Mouse (Mus musculus): ENCODE measurements around the gene Whrn. TPM values are rescaled to one million over a fixed set of nuclear protein-coding genes. Genes with fewer than 3 reads are reported as not detected.

The Whrn gene
- polyA plus RNA-seq, 2 experiments: 6.6 to 34.3 TPM

DNA sequence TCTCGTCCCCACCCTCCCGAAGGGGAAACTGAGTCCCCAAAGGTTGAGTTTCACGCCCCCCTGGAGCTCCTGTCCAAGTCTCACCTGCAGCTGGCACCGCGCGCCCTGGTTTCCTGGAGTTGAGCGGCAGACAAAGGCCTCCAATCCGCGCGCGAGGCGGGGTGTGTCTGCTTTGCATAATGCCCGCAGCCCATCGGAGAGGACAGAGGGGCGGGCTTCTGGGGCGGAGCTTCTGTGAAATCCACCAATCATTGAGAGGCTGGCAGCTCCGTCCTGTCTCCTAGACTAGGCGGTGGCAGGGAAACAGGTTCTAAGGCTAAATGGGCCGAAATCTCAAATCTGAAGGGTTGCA is 85.2 kb downstream of the Whrn start:
- Histone ChIP-seq H3K27ac (replicated peaks; ENCODE audit: low read depth, low read length) (no peak overlapping the region), H3K9me3 (ENCODE audit: control insufficient read depth, low read length) (no peaks in the 10 kb centered on the region), H3K27me3 (ENCODE audit: control insufficient read depth, insufficient read depth, low read length) (no peaks in the 10 kb centered on the region), H3K36me3 (ENCODE audit: control insufficient read depth, insufficient read depth, low read length) (0 out of 2 replicates have a peak, but pooled peaks cover 1% of the 10 kb centered on the region), H3K4me1 (ENCODE audit: control insufficient read depth, insufficient read depth, low read length) (peaks cover 20% of the 10 kb centered on the region), H3K9ac (ENCODE audit: low read depth, low read length, severe bottlenecking) (peak overlapping the region; percentile 50), H3K4me2 (replicated peaks; ENCODE audit: low read depth, low read length, severe bottlenecking) (peak overlapping the region; percentile 96), H3K4me3 (replicated peaks; ENCODE audit: low read length) (peak overlapping the region; percentile 55)
- peak; percentile 92 for ATAC-seq (ENCODE audit: low FRiP score, low read depth)
- peak; percentile 97 for DNase-seq (ENCODE audit: low spot score)
- TF ChIP-seq POLR2A (IDR thresholded peaks at IDR 0.05; ENCODE audit: borderline replicate concordance, extremely low read depth, insufficient read depth, insufficient read length): no peak
- 0% methylated on average over 19 of the region's 19 CpGs for WGBS

DNA sequence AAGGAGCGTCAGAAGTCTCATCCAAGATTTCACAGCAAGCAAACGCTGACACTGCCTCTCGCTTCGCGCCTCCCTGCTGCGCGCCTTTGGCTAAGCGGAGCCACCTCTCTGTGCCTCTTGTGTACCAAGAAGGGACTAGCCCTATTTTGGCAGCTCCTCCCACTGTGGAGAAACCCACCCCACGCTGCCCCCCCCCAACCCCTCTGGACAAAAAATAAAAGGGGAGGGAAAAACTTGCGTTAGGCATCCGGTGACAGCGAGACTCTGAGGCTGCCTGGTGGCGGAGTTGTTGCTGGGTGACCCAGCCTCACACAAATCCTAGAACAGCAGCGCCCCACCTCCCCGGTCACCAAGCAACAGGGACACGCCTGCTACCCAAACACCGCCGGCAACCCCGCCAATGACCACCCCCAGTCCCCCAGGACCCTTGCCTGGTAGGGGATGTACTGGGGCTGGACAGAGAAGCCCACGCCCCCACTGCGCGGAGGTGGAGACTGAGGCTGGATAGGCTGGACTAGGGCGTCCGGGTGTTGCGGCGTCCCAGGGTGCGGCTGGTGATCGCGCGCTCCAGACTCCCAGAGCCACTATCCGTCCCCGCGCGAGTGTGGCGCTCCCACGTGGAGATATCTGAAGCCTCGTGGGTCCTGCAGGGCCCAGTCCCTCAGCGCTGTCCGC is 85.7 kb downstream of the Whrn start:
- no peak for TF ChIP-seq POLR2A (IDR thresholded peaks at IDR 0.05; ENCODE audit: borderline replicate concordance, extremely low read depth, insufficient read depth, insufficient read length)
- WGBS: under 1% methylated on average over 37 of the region's 39 CpGs
- no peaks in the 10 kb centered on the region for H3K9me3 ChIP-seq (ENCODE audit: control insufficient read depth, low read length)
- DNase-seq (ENCODE audit: low spot score) (peak; percentile 65), ATAC-seq (ENCODE audit: low FRiP score, low read depth) (peak; percentile 78)
- peak overlapping the region; percentile 55 for H3K4me3 ChIP-seq (replicated peaks; ENCODE audit: low read length)
- no peaks in the 10 kb centered on the region for H3K36me3 ChIP-seq (ENCODE audit: control insufficient read depth, insufficient read depth, low read length)
- peak overlapping the region; percentile 96 for H3K4me2 ChIP-seq (replicated peaks; ENCODE audit: low read depth, low read length, severe bottlenecking)
- H3K27ac ChIP-seq (replicated peaks; ENCODE audit: low read depth, low read length): 0 out of 2 replicates have a peak overlapping the region, but pooled peaks have one; percentile 34
- no peaks in the 10 kb centered on the region for H3K27me3 ChIP-seq (ENCODE audit: control insufficient read depth, insufficient read depth, low read length)
- H3K4me1 ChIP-seq (ENCODE audit: control insufficient read depth, insufficient read depth, low read length): peaks cover 22% of the 10 kb centered on the region
- H3K9ac ChIP-seq (ENCODE audit: low read depth, low read length, severe bottlenecking): peak overlapping the region; percentile 50

DNA sequence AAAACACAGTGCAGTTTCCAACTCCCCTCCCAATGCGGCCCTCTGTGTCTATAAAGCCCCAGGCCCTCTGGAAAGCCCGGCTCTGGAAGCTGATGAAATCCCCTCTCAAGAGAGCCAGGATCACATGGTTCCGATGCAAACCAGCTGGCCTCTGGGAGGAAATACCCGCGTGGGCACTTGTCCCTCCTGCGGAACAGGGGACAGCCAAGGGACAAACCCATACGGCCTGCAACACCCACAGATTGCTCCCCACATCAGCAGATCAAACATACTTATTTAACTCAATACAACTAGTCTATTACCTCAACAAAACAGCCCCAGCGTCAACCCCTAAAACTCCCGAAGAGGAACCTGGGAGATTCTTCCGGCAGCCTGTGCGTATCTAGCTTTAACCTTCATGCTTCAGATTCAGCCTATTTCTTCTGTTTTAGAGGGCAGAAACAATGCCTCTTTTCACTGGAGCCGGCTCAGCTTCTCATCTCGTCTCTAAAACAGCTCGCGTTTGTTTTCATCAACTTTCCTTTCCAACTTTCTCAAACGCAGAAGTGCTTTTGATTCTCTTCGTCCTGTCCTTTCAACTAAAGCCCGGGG is 86.4 kb downstream of the Whrn start:
- H3K4me1 ChIP-seq (ENCODE audit: control insufficient read depth, insufficient read depth, low read length): peaks cover 29% of the 10 kb centered on the region
- peak overlapping the region; percentile 96 for H3K4me2 ChIP-seq (replicated peaks; ENCODE audit: low read depth, low read length, severe bottlenecking)
- DNase-seq (ENCODE audit: low spot score) (no peak), ATAC-seq (ENCODE audit: low FRiP score, low read depth) (no peak)
- WGBS: 2% methylated on average over 18 of the region's 18 CpGs
- H3K27ac ChIP-seq (replicated peaks; ENCODE audit: low read depth, low read length): no peak overlapping the region
- peak overlapping the region; percentile 40; the same call in 1 of the 2 replicates for H3K9ac ChIP-seq (ENCODE audit: low read depth, low read length, severe bottlenecking)
- no peak for TF ChIP-seq POLR2A (IDR thresholded peaks at IDR 0.05; ENCODE audit: borderline replicate concordance, extremely low read depth, insufficient read depth, insufficient read length)
- H3K4me3 ChIP-seq (replicated peaks; ENCODE audit: low read length): peak overlapping the region; percentile 55
- no peaks in the 10 kb centered on the region for H3K9me3 ChIP-seq (ENCODE audit: control insufficient read depth, low read length)
- no peaks in the 10 kb centered on the region for H3K27me3 ChIP-seq (ENCODE audit: control insufficient read depth, insufficient read depth, low read length)
- no peaks in the 10 kb centered on the region for H3K36me3 ChIP-seq (ENCODE audit: control insufficient read depth, insufficient read depth, low read length)

DNA sequence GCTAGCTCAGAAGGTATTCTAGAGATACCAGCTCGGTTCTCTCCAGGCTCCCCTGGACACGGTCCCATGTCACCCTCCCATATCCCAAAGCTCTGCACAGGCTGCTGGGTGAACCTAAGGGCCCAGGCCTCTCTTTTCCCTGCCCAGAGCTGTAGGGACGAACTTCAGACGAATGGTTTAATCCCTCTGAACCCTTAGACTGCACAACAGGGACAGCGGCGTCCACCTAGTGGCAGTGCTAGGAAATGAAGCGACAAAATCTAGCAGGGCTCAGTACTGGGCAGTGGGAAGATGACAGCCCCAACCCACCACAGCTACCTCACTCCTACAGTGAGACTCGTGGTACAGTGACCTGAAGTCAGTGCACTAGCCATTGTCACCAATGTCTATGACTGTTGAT is 87.1 kb downstream of the Whrn start:
- DNase-seq (ENCODE audit: low spot score) (peak; percentile 60), ATAC-seq (ENCODE audit: low FRiP score, low read depth) (peak; percentile 34; the same call in 1 of the 2 replicates)
- Histone ChIP-seq H3K9me3 (ENCODE audit: control insufficient read depth, low read length) (no peaks in the 10 kb centered on the region), H3K36me3 (ENCODE audit: control insufficient read depth, insufficient read depth, low read length) (no peaks in the 10 kb centered on the region), H3K27ac (replicated peaks; ENCODE audit: low read depth, low read length) (no peak overlapping the region), H3K27me3 (ENCODE audit: control insufficient read depth, insufficient read depth, low read length) (no peaks in the 10 kb centered on the region), H3K4me1 (ENCODE audit: control insufficient read depth, insufficient read depth, low read length) (peaks cover 36% of the 10 kb centered on the region), H3K4me2 (replicated peaks; ENCODE audit: low read depth, low read length, severe bottlenecking) (peak overlapping the region; percentile 96), H3K4me3 (replicated peaks; ENCODE audit: low read length) (peak overlapping the region; percentile 55), H3K9ac (ENCODE audit: low read depth, low read length, severe bottlenecking) (0 out of 2 replicates have a peak overlapping the region, but pooled peaks have one; percentile 40)
- TF ChIP-seq POLR2A (IDR thresholded peaks at IDR 0.05; ENCODE audit: borderline replicate concordance, extremely low read depth, insufficient read depth, insufficient read length): no peak
- WGBS: 9% methylated on average over 8 of the region's 8 CpGs

DNA sequence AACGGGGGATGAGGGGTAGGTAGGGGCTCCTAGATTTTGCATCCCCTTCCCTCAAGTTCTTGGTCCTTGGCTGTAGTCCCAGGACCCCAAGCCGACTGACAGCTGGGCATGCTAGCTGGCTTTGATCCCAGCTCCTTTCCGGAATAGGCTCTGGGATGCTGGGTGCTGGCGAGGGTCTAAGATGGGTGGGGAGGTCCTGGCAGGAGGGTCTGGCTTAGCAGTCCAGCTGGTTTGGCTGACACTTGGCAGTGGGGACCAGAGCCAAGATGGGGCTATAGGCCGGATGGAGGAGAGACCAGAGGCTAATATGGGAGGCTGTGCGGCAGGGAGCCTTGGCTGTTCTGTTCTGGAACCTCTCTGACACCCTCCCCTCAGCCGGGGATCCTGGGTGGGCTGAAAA is 87.5 kb downstream of the Whrn start:
- peak overlapping the region; percentile 96 for H3K4me2 ChIP-seq (replicated peaks; ENCODE audit: low read depth, low read length, severe bottlenecking)
- no peak for ATAC-seq (ENCODE audit: low FRiP score, low read depth)
- no peak for DNase-seq (ENCODE audit: low spot score)
- no peaks in the 10 kb centered on the region for H3K9me3 ChIP-seq (ENCODE audit: control insufficient read depth, low read length)
- H3K36me3 ChIP-seq (ENCODE audit: control insufficient read depth, insufficient read depth, low read length): no peaks in the 10 kb centered on the region
- peaks cover 40% of the 10 kb centered on the region for H3K4me1 ChIP-seq (ENCODE audit: control insufficient read depth, insufficient read depth, low read length)
- no peaks in the 10 kb centered on the region for H3K27me3 ChIP-seq (ENCODE audit: control insufficient read depth, insufficient read depth, low read length)
- H3K9ac ChIP-seq (ENCODE audit: low read depth, low read length, severe bottlenecking): no peak overlapping the region
- 57% methylated on average over 6 of the region's 7 CpGs for WGBS
- H3K4me3 ChIP-seq (replicated peaks; ENCODE audit: low read length): no peak overlapping the region
- H3K27ac ChIP-seq (replicated peaks; ENCODE audit: low read depth, low read length): no peak overlapping the region
- TF ChIP-seq POLR2A (IDR thresholded peaks at IDR 0.05; ENCODE audit: borderline replicate concordance, extremely low read depth, insufficient read depth, insufficient read length): no peak
